Mouse (Mus musculus): ENCODE data around the gene Cep95.
"Not testable (repeated sequence)": the region's sequence is repeated elsewhere in the genome, so short reads cannot be mapped to it uniquely, and the experiment has no call there.

DNA sequence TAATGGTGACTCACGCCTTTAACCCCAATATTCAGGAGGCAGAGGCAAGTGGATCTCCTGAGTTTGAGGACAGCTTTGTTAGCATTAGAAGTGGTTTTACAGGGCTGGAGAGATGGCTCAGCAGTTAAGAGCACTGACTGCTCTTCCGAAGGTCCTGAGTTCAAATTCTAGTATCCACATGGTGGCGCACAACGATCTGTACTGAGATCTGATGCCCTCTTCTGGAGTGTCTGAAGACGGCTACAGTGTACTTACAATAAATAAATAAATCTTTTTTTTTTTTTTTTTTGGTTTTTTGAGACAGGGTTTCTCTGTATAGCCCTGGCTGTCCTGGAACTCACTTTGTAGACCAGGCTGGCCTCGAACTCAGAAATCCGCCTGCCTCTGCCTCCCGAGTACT, 48.3 kb upstream of the Cep95 start:
- not testable (repeated sequence) for TF ChIP-seq POLR2A (IDR thresholded peaks at IDR 0.05; ENCODE audit: borderline replicate concordance, insufficient read depth, low read length); CTCF (IDR thresholded peaks at IDR 0.05; ENCODE audit: borderline replicate concordance, insufficient read depth, low read depth, low read length)
